Mouse (Mus musculus) kidney, adult 2 months (tissue): ENCODE measurements around the gene Parp14. TPM values are rescaled to one million over a fixed set of nuclear protein-coding genes. Genes with fewer than 3 reads are reported as not detected.
A peak's percentile ranks its signal among the peaks of the same experiment; 100 is the strongest.

Source experiments
- DNase-seq: peaks from one replicate; pipeline ENCODE4 v3.0.0; 2021
- H3K27ac ChIP-seq: fragments of 200-500 bp; 2 replicates; pipeline ENCODE4 v1.5.1; 2012; ENCODE audit warnings: low read depth, low read length, control low read depth, inconsistent platforms; ENCODE audit not compliant: insufficient read depth
- H3K27me3 ChIP-seq: fragments of 200-500 bp; replicated peaks from 2 replicates; pipeline ENCODE4 v1.6.1; 2012; ENCODE audit warnings: mild to moderate bottlenecking, moderate library complexity, low read length, inconsistent platforms; ENCODE audit not compliant: control insufficient read depth, insufficient read depth
- H3K36me3 ChIP-seq: fragments of 200-500 bp; 2 replicates; pipeline ENCODE4 v1.6.1; 2012; ENCODE audit warnings: mild to moderate bottlenecking, moderate library complexity, low read length, inconsistent platforms; ENCODE audit not compliant: control insufficient read depth, insufficient read depth
- H3K4me1 ChIP-seq: fragments of 200-500 bp; 2 replicates; pipeline ENCODE4 v1.6.1; 2011; ENCODE audit warnings: low read length; ENCODE audit not compliant: control insufficient read depth, insufficient read depth
- H3K4me3 ChIP-seq: fragments of 200-500 bp; 2 replicates; pipeline ENCODE4 v1.5.1; 2011; ENCODE audit warnings: mild to moderate bottlenecking, low read depth, low read length, control low read depth; ENCODE audit not compliant: insufficient read depth
- CTCF ChIP-seq: fragments of 200-500 bp; conservative IDR thresholded peaks from 2 replicates; pipeline ENCODE4 v1.5.1; 2011; ENCODE audit warnings: low read depth, mild to moderate bottlenecking, control low read depth, low read length, moderate library complexity, mixed read lengths; ENCODE audit not compliant: insufficient read depth, insufficient read length
- POLR2A ChIP-seq: fragments of 200-500 bp; IDR thresholded peaks from one replicate; pipeline ENCODE4 v1.6.1; 2011; ENCODE audit warnings: low read depth, low read length, control low read depth
- WGBS: fragments of 180-500 bp; shearing (Covaris S2); methylation state at CpG from one replicate; pipeline ENCODE4 v1.1.7; 2018; 5-methylcytosine and 5-hydroxymethylcytosine counted together
- polyA plus RNA-seq: library from polyadenylated mRNA; depleted of rRNA; stranded (reverse); fragments of >200 nt; gene quantifications from 2 replicates; pipeline ENCODE4 v1.2.3, GENCODE M21; 2012

Parp14 gene
- polyA plus RNA-seq, 1 experiment, result 5.3 TPM

GRCm38 (mm10) chr16:35890645-35891044 is 19.3 kb upstream of the Parp14 start:
- no peak for DNase-seq
- Histone ChIP-seq H3K4me1 (no peaks in the 10 kb centered on the region), H3K27ac (no peak overlapping the region), H3K36me3 (no peaks in the 10 kb centered on the region), H3K4me3 (no peak overlapping the region), H3K27me3 (no peaks in the 10 kb centered on the region)
- 83% methylated on average over 3 of the region's 3 CpGs for WGBS
- no peak for TF ChIP-seq POLR2A
- TF ChIP-seq CTCF, result peak; percentile 40

GRCm38 (mm10) chr16:35888910-35889309 is 17.6 kb upstream of the Parp14 start:
- Histone ChIP-seq H3K4me3 (no peak overlapping the region), H3K27ac (no peak overlapping the region), H3K27me3 (no peaks in the 10 kb centered on the region), H3K4me1 (no peaks in the 10 kb centered on the region), H3K36me3 (no peaks in the 10 kb centered on the region)
- no peak for DNase-seq
- 86% methylated on average over 5 of the region's 5 CpGs for WGBS
- TF ChIP-seq POLR2A (no peak), CTCF (no peak)

DNA sequence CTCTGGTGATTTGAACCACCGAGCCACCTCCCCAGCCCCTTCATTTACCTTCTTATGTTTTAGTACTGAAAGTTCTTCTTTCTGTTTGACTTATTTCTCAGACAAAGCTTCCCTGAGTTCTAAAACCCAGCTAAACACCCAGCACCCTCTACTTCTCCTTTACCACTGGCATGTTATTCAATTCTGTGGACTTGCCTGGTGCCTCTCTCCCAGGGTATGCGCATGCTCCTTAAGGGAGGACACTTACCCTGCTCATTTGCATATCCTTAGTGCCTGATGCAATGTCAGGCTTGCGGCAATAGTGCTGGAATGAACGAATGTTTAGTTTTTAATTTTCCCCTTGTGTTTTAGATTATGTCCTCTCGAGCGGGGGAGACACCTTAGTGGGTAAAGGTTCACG is 16.8 kb upstream of the Parp14 start:
- DNase-seq, result no peak
- TF ChIP-seq CTCF, result no peak
- no peak for TF ChIP-seq POLR2A
- no peaks in the 10 kb centered on the region for H3K4me1 ChIP-seq
- 74% methylated on average over 7 of the region's 7 CpGs for WGBS
- H3K27ac ChIP-seq, result no peak overlapping the region
- H3K36me3 ChIP-seq, result no peaks in the 10 kb centered on the region
- H3K4me3 ChIP-seq, result no peak overlapping the region
- H3K27me3 ChIP-seq, result no peaks in the 10 kb centered on the region

- WGBS, result 28% methylated on average over 3 of the region's 3 CpGs
- Histone ChIP-seq H3K27me3 (no peaks in the 10 kb centered on the region), H3K27ac (no peak overlapping the region), H3K4me1 (no peaks in the 10 kb centered on the region), H3K36me3 (no peaks in the 10 kb centered on the region), H3K4me3 (no peak overlapping the region)
- TF ChIP-seq CTCF (peak; percentile 93), POLR2A (no peak)
- DNase-seq, result peak; percentile 81
Measured at GRCm38 (mm10) chr16:35874416-35874815, 3.1 kb upstream of the Parp14 start.

DNA sequence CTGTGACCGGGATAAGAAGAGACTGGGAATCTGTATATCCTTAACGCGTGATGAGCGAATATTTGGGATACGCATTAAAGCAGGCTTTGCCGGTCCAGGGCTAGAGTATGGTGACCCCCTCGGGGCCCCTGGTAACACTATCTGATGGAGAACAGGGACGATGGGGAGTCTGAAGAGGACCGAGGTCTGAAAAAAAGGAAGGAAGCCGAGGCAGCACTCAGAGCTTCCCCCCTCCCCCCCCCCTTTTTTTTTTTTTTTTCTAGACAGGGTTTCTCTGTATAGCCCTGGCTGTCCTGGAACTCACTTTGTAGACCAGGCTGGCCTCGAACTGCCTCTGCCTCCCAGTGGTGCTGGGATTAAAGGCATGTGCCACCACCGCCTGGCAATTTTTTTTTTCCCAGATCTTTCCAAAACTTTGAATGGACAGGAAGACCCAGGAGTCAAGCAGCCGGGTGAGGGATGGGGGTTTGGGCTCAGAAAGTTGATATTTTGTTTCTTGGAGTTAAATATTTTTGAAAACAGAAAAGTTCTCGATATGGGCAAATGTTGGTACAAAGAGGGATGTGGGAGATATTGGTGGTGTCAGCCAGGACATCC is 1.2 kb upstream of the Parp14 start:
- no peaks in the 10 kb centered on the region for H3K4me1 ChIP-seq
- DNase-seq, result no peak
- no peaks in the 10 kb centered on the region for H3K27me3 ChIP-seq
- WGBS, result 38% methylated on average over 14 of the region's 14 CpGs
- H3K27ac ChIP-seq, result no peak overlapping the region
- TF ChIP-seq CTCF, result no peak
- no peak for TF ChIP-seq POLR2A
- H3K4me3 ChIP-seq, result 0 out of 2 replicates have a peak overlapping the region, but pooled peaks have one; percentile 91
- H3K36me3 ChIP-seq, result no peaks in the 10 kb centered on the region

DNA sequence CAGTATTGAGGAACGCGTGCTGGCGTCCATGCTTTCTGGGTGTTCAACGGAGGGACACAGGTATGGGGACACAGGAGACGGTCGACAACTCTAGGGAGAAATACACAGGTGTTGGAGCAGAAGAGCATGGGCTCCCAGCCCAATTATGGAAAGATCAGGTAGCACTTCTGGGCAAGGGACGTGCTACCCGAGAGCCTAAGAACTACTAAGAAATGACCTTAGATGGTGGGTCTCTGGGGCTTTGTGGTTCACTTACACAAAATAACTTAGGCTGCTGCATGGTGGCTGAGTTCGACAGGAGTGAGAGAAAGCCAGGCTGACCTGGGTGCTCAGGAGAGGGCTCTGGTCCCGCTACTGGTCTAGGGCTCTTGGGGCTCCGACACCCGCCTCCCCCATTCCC is 554 bp upstream of the Parp14 start:
- no peaks in the 10 kb centered on the region for H3K27me3 ChIP-seq
- TF ChIP-seq POLR2A (no peak), CTCF (no peak)
- peak overlapping the region; percentile 71; the same call in 1 of the 2 replicates for H3K27ac ChIP-seq
- DNase-seq, result no peak
- 25% methylated on average over 12 of the region's 12 CpGs for WGBS
- peak overlapping the region; percentile 91 for H3K4me3 ChIP-seq
- no peaks in the 10 kb centered on the region for H3K36me3 ChIP-seq
- H3K4me1 ChIP-seq, result no peaks in the 10 kb centered on the region

- peak overlapping the region; percentile 71 for H3K27ac ChIP-seq
- H3K4me3 ChIP-seq, result peak overlapping the region; percentile 91
- TF ChIP-seq CTCF (no peak), POLR2A (no peak)
- H3K4me1 ChIP-seq, result no peaks in the 10 kb centered on the region
- H3K27me3 ChIP-seq, result no peaks in the 10 kb centered on the region
- no peaks in the 10 kb centered on the region for H3K36me3 ChIP-seq
- no peak for DNase-seq
- 5% methylated on average over 12 of the region's 12 CpGs for WGBS
Measured at GRCm38 (mm10) chr16:35870581-35871047, 730 bp downstream of the Parp14 start.
